Mouse (Mus musculus): ENCODE results near the gene Msantd1.

The Msantd1 gene

DNA sequence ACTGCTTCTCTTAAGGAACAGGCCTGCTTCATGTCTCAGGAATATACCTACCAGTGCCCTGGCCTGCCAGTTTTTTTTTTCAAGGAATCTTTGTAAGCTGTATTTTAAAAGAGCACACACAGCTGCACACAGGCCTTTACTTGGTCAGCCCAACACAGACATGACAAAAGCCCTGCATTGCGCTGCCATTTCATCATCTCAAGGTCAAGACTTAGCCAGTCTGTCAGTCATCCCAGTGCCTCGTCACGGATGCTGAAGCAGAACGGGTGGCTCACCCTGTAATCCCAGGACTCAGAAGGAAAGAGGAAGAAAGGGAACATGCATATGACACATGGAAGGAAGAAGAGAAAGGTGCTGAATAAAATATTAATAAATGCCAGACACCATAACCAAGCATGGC is 19.8 kb downstream of the Msantd1 start:
- no peak for DNase-seq

GRCm38 (mm10) chr5:34930151-34930975 is 22.6 kb downstream of the Msantd1 start:
- no peak for DNase-seq

DNA sequence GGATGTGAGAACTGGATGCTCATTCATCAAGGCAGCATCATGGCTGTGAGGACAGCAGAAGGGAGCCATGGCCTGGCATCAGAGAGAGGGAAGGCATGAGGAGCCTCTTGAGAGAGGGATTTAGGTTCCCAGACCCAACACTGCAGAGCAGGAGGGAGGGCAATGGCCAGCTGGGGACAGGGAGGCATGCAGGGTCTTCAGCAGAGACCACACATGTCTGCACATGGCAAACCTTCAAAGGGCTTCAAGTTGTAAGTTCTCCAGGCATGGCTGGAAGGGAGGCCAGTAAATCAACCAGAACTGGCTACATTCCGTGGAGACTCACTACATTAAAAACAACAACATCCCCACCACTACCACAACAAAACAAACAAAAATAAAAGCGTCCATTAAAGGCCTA is 23.3 kb downstream of the Msantd1 start:
- no peak for DNase-seq

- no peak for DNase-seq
These were observed 24.0 kb downstream of the Msantd1 start for GRCm38 (mm10) chr5:34931516-34932457.

DNA sequence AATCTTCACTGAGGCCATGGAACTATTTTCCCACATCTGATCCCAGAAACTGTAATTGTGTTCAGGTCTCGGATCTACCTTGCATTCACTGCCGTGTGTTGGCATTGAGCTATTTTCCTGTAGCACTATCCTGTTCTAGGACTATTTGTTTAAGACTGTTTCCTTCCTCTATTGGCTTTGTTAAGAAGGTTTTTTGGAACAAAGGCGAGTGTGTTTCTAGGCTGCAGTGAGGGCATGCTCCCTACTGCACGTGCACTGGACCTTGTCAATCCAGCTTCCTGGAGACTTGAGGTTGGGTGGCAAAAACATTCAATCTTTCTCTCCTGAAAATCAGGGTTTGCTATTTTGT is 24.6 kb downstream of the Msantd1 start:
- DNase-seq = no peak

DNA sequence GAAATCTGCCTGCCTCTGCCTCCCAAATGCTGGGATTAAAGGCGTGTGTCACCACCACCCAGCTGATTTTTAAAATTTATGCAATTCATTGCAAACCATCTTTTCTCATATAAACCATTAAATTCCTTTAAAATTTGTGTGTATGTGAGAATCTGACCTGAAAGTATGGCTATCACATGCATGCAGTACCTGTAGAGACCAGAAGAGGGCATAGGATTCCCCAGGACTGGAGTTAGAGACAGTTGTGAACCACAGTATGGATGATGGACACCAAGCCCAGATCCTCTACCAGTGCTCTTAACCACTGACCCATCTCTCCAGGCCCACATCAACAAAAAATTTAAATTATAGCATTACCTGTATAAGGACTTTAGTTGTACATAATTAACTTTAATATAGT is 25.6 kb downstream of the Msantd1 start:
- DNase-seq = peak in 1 of 2 experiments; percentile 55

DNA sequence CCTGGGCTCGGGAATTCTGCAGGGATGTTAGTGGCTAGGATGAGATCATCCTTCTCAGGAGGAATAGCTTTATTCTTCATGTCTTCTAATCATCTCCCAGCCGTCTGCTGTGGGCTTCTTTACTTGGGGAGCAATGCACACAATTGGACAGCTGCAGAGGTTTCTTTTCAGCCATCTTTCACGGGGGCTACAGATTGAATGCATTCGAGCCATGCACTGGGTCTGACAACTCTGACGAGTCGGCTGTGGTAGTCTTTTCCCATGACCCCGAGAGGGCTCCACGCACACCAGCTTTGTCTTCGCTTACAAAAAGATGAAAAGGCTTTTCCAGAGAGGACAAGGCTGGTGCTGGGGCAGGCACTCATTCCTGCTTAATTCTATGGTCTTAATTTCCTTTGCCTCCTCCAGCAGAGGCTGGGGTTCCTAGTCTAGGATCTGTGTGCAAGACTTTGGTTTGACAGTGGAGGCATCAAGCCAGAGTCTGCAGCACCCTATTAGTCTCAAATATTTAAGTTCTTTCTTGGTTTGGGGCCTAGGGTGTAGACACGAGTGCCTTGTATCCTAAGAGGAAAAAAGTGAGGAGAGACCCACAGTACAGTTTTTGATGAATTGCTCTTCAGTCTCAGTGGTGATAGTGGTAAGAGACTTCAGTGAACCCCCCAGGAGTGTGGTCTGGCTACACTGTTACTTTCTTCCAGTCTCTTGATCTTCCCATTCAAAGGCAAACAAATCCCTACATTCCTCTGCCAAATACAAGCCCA is 34.1 kb downstream of the Msantd1 start:
- DNase-seq = no peak

DNA sequence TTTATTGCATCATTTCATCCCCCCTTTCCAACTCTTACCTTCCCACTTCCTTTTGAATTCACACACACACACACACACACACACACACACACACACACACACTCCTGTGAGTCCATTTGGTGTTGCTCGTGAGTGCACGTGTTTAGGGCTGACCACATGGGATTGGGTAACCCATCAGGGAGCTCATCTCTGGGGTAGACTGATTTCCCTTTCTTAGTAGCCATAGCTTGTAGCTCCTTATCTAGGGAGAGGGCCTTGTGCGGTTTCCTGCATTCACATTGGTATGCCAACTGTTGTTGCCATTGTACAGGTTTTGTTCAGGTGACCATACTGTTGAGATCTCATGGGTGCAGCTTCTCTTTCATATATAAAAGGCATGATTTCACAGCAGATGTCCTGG is 35.6 kb downstream of the Msantd1 start:
- DNase-seq = no peak

DNA sequence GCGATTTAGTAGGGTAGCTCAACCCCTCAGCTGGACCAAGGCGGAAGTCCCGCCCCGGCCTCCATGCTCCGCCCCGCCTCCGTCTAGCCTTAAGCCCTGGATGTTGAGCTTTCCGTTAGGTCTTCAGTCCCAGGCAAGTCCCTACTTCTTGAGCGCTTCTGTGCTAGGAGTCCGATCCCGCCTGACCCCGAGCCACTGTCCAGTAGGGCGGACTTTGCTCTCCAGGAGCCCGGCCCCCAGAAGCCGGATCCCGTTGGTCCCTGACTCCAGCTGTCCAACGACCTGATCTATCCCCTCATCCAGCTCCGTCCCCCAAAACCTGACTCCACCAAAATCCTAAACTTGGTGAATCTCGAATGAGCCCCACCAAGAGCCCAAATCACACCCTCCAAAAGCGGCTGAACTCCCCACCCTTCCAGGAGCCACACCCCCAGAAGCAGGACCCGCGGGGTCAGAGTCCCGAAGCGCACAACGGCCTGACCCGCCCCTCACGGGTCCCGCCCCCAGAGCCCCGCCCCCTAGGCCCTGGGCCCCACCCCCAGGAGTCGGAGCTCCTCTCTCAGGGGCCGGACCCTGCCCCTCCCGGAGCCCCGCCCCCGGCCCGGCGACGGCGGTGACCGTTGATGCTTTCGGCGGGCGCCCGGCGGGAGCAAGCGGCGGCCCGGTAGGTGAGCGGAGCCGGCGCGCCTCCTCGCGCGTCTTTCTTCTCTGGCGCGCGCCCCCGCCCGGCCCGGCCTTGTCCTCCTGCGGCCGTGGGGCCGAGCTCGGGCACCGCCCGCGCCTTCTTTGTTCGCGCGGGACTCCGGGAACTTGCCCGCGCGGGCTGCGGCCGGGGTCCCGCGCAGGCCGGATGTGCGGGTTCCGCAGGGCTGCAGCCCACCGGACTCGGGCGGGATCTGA is 41.3 kb downstream of the Msantd1 start, which contains the start of gene Rgs12:
Gene Rgs12 (plus strand): TSS at position 585 of the 900 bp plus-strand sequence.
- peak; percentile 84 to 93 for DNase-seq

DNA sequence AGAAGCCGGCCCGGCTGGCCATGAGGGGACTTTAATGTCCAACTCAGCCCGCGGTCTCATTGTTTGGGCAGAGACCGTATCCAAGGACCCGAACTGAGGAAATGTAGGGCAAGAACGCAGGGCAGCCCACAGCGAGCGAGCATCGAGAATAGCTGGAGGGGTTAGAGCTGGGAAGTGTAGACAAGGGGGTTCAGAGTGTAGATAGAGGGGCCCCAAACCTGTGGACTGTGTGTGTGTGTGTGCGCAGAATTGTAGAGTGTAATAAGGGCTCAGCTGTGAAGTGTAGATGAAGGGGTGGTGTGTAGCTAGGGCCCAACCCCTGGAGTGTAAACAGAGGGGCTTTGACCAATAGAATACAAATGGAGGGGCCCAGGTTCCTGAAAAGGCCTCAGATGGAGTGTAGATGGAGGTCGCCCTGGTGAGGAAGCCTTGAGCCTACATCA is 42.0 kb downstream of the Msantd1 start:
- DNase-seq = no peak

DNA sequence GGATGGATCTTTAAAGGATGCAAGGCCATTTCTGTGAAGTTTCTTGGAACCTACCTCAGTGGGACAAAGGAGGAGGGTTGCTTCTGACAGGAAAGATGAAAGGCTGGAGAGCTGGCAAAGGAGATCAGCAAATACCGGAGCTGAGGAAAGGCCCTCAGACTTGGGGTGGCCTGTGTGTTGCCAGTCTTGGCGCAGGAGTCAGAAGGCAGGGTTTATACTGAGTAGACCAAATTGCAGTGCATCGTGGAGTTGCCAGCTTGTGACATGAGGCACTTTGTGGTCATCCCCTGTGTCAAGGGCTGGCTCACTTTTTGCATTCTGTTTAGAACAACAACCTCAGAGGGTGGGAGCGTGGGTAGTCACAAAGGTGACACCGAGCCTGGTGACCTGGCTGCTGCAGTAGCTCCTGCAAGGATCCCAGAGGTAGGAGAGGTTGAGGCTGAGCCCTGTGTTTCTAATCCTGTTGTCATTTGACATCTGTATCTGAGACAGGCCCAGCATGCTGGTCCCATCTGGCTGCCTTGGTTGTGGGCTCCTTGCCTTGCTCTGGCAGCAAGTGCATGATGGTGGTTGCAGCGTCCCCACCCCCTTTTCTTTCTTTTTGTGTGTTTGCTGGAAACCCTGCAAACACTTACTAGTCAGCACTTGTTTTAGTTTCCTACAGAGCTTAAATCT is 42.8 kb downstream of the Msantd1 start:
- peak; percentile 82 to 86 for DNase-seq

DNA sequence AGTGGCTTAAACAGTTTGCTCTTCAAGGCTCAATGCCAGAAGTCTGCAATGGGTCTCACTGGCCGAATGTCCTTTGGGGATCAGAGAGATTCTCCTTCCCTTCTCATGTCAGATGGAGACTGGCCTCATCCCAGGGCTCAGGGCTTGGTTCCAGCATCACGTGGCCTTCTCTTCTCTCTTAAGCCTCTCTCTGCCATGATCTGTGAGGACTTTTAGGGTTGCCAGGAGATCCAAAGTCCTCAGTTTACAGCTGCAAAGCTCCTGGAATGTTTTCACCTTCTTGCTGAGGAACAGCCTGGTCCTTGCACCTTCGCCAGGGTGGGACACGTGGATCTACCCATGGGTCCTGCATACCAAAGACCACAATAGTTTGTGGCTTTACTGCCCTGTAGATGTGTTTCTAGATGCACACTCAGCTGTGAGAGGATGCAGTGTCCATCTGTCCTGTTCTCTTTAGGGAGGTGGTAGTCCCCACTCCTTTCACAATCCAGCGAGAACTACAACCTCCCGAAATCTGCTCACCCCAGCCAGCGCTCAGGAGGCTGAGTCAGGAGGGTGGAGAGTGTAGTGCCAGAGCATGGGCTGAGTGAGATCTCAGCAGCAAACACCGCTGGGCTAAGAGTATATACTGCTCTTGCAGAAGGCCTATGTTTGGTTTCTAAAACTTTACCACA is 43.5 kb downstream of the Msantd1 start:
- peak; percentile 91 to 94 for DNase-seq

GRCm38 (mm10) chr5:34954508-34954907 is 46.7 kb downstream of the Msantd1 start:
- DNase-seq = no peak

DNA sequence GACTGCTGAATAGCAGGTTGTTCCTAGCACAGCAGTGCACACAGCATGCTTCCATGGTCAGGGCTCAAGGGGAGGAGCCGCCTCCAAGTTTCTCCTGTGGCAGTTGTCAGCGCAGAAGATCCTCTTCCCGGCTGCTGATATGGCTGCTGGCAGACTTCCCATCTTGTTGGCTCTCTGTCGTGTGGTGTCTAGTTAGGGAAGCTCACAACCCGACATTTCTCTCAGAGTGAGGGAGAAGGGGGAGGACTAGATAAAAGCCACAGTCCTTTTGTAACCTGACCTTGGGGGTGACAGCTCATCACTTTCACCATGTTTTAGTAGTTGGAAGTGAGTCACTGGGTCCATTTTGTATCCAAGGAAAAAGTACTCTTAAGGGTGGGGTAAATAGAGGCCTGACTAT is 47.8 kb downstream of the Msantd1 start:
- DNase-seq = peak; percentile 80 to 81

GRCm38 (mm10) chr5:34956151-34956550 is 48.3 kb downstream of the Msantd1 start:
- no peak for DNase-seq

- peak; percentile 57 to 68 for DNase-seq
These were observed 49.2 kb downstream of the Msantd1 start for GRCm38 (mm10) chr5:34957015-34957414.

GRCm38 (mm10) chr5:34960021-34960420 is 52.2 kb downstream of the Msantd1 start:
- DNase-seq = no peak

GRCm38 (mm10) chr5:34965531-34965930 is 57.7 kb downstream of the Msantd1 start:
- peak; percentile 46 to 55 for DNase-seq

- DNase-seq = no peak
These were observed 60.6 kb downstream of the Msantd1 start for GRCm38 (mm10) chr5:34968386-34968785.

DNA sequence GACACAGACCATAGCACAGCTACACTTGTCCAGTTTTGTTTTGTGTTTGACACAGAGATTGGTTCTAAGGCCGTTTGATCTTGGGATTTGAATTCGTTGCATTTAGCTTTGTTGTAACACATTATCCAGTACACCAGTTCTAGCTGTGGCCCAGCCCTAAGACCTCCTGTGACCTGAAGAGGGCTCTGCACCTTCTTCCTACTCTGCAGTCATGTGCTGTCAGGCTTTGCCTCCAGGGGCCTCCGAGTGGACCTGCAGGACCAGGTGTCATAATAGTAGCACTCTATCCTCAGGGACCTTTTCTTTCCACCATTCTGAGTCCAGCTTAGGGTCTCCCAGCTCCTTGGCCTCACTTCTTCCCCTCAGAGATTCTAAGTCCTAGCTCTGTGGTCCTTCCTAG is 64.7 kb downstream of the Msantd1 start:
- no peak for DNase-seq

Measured in cerebellum, postnatal 10 days (tissue).